Mouse (Mus musculus) gastrocnemius, postnatal 4 days (tissue): ENCODE results near the gene BC067074. TPM values are rescaled to one million over a fixed set of nuclear protein-coding genes. Genes with fewer than 3 reads are reported as not detected.
"Not testable (repeated sequence)": the region's sequence is repeated elsewhere in the genome, so short reads cannot be mapped to it uniquely, and the experiment has no call there.

Experiments
- DNase-seq, 2 experiments: peaks; one replicate each; pipeline ENCODE4 v3.0.0; 2021 to 2022; ENCODE audit warnings: low spot score in 2 of 2, mixed read lengths in 2 of 2
- long read RNA-seq, 2 experiments: library from polyadenylated mRNA; stranded (forward); transcript quantifications; one replicate each; pipeline ENCODE4 v2.0.0; 2021
- total RNA-seq, 2 experiments: library from RNA; stranded (reverse); gene quantifications; 2 replicates each; pipeline ENCODE4 v1.2.3; 2021

The BC067074 gene
- 10 to 100 TPM; 15.3 to 21.3 TPM for total RNA-seq
- long read RNA-seq, experiment 1, full-length matches to known transcripts: 1 of 5 reads
- long read RNA-seq, experiment 1, partial matches to known transcripts: 1 of 5 reads
- long read RNA-seq, experiment 1, other reads (novel, unspliced or antisense): 3 of 5 reads
- long read RNA-seq, experiment 2, full-length matches to known transcripts: 1 of 9 reads
- long read RNA-seq, experiment 2, partial matches to known transcripts: 5 of 9 reads
- long read RNA-seq, experiment 2, other reads (novel, unspliced or antisense): 3 of 9 reads

- peak; percentile 31 to 61 for DNase-seq
These were observed at the start of gene BC067074 for GRCm38 (mm10) chr13:113292975-113293706. Gene BC067074 (plus strand): TSS chr13:113293159.

- no peak for DNase-seq
These were observed 47.9 kb upstream of the BC067074 start for GRCm38 (mm10) chr13:113245025-113245424.

GRCm38 (mm10) chr13:113252580-113252979 lies 40.4 kb upstream of the BC067074 start:
- not testable (repeated sequence) for DNase-seq

- no peak for DNase-seq
These were observed 36.2 kb upstream of the BC067074 start for GRCm38 (mm10) chr13:113256766-113257165.

- DNase-seq: no peak
These were observed 35.8 kb upstream of the BC067074 start for GRCm38 (mm10) chr13:113257190-113257589.

GRCm38 (mm10) chr13:113259237-113259636 lies 33.7 kb upstream of the BC067074 start:
- DNase-seq: no peak

GRCm38 (mm10) chr13:113262822-113263221 lies 30.1 kb upstream of the BC067074 start:
- peak in 1 of 2 experiments; percentile 32 for DNase-seq

- peak; percentile 43 to 45 for DNase-seq
These were observed 27.7 kb upstream of the BC067074 start for GRCm38 (mm10) chr13:113265257-113265656.

- peak; percentile 58 to 74 for DNase-seq
These were observed 26.4 kb upstream of the BC067074 start for GRCm38 (mm10) chr13:113266495-113266951.

GRCm38 (mm10) chr13:113267204-113267603 lies 25.8 kb upstream of the BC067074 start:
- DNase-seq: no peak

- peak; percentile 50 to 72 for DNase-seq
These were observed 22.9 kb upstream of the BC067074 start for GRCm38 (mm10) chr13:113269777-113270776.

GRCm38 (mm10) chr13:113271189-113271588 lies 21.8 kb upstream of the BC067074 start:
- DNase-seq: no peak

- DNase-seq: no peak
These were observed 5.8 kb upstream of the BC067074 start for GRCm38 (mm10) chr13:113287141-113287540.

GRCm38 (mm10) chr13:113288210-113289197 lies 4.5 kb upstream of the BC067074 start:
- no peak for DNase-seq

GRCm38 (mm10) chr13:113289760-113290159 lies 3.2 kb upstream of the BC067074 start:
- no peak for DNase-seq

GRCm38 (mm10) chr13:113292001-113292400 lies 958 bp upstream of the BC067074 start:
- DNase-seq: no peak

- no peak for DNase-seq
These were observed 911 bp downstream of the BC067074 start for GRCm38 (mm10) chr13:113293707-113294432.

GRCm38 (mm10) chr13:113295817-113296485 lies 3.0 kb downstream of the BC067074 start:
- no peak for DNase-seq

GRCm38 (mm10) chr13:113306581-113306980 lies 13.6 kb downstream of the BC067074 start:
- DNase-seq: no peak
